Mouse (Mus musculus): ENCODE measurements around the gene Dsp.
A peak's percentile ranks its signal among the peaks of the same experiment; 100 is the strongest.

Gene Dsp

GRCm38 (mm10) chr13:38151069-38151588, at the start of gene Dsp:
Gene Dsp (plus strand): TSS chr13:38151294.
- DNase-seq, result no peak

- DNase-seq, result no peak
Observed at GRCm38 (mm10) chr13:38103406-38103805, 47.7 kb upstream of the Dsp start.

- DNase-seq, result no peak
Observed at GRCm38 (mm10) chr13:38104501-38104900, 46.6 kb upstream of the Dsp start.

- no peak for DNase-seq
Observed at GRCm38 (mm10) chr13:38109081-38109480, 42.0 kb upstream of the Dsp start.

GRCm38 (mm10) chr13:38122321-38122720, 28.8 kb upstream of the Dsp start:
- DNase-seq, result no peak

GRCm38 (mm10) chr13:38123666-38124065, 27.4 kb upstream of the Dsp start:
- DNase-seq, result no peak

- no peak for DNase-seq
Observed at GRCm38 (mm10) chr13:38127683-38128082, 23.4 kb upstream of the Dsp start.

- no peak for DNase-seq
Observed at GRCm38 (mm10) chr13:38128246-38128645, 22.8 kb upstream of the Dsp start.

GRCm38 (mm10) chr13:38129492-38129891, 21.6 kb upstream of the Dsp start:
- DNase-seq, result no peak

- DNase-seq, result no peak
Observed at GRCm38 (mm10) chr13:38130116-38130515, 21.0 kb upstream of the Dsp start.

- no peak for DNase-seq
Observed at GRCm38 (mm10) chr13:38133016-38133528, 18.0 kb upstream of the Dsp start.

GRCm38 (mm10) chr13:38140521-38140920, 10.6 kb upstream of the Dsp start:
- no peak for DNase-seq

GRCm38 (mm10) chr13:38144962-38145713, 6.0 kb upstream of the Dsp start:
- no peak for DNase-seq

- no peak for DNase-seq
Observed at GRCm38 (mm10) chr13:38148348-38148747, 2.7 kb upstream of the Dsp start.

- no peak for DNase-seq
Observed at GRCm38 (mm10) chr13:38151671-38152428, 756 bp downstream of the Dsp start.

- no peak for DNase-seq
Observed at GRCm38 (mm10) chr13:38152429-38153035, 1.4 kb downstream of the Dsp start.

- no peak for DNase-seq
Observed at GRCm38 (mm10) chr13:38155523-38155922, 4.4 kb downstream of the Dsp start.

GRCm38 (mm10) chr13:38157635-38158034, 6.5 kb downstream of the Dsp start:
- no peak for DNase-seq

- DNase-seq, result no peak
Observed at GRCm38 (mm10) chr13:38162002-38162401, 10.9 kb downstream of the Dsp start.

GRCm38 (mm10) chr13:38162668-38163067, 11.6 kb downstream of the Dsp start:
- peak; percentile 7 for DNase-seq

- peak; percentile 20 for DNase-seq
Observed at GRCm38 (mm10) chr13:38164932-38165331, 13.8 kb downstream of the Dsp start.

- DNase-seq, result no peak
Observed at GRCm38 (mm10) chr13:38167056-38167455, 16.0 kb downstream of the Dsp start.

GRCm38 (mm10) chr13:38170707-38171144, 19.6 kb downstream of the Dsp start:
- no peak for DNase-seq

All from cerebellum, adult 9-11 months (tissue).